Mouse (Mus musculus): Measurements from ENCODE around the gene Adra2c. TPM values are rescaled to one million over a fixed set of nuclear protein-coding genes. Genes with fewer than 3 reads are reported as not detected.
A peak's percentile ranks its signal among the peaks of the same experiment; 100 is the strongest.

Adra2c gene
- polyA plus RNA-seq, 1 experiment from 2014 or later: 0.11 TPM

GRCm38 (mm10) chr5:35263716-35264115 lies 14.4 kb upstream of the Adra2c start:
- Histone ChIP-seq H3K27me3 (ENCODE audit: control insufficient read depth, insufficient read depth, low read length) (no peaks in the 10 kb centered on the region), H3K36me3 (replicated peaks; ENCODE audit: control insufficient read depth, insufficient read depth, low read depth, low read length) (no peaks in the 10 kb centered on the region), H3K9ac (replicated peaks; ENCODE audit: low read length) (no peak overlapping the region), H3K4me1 (ENCODE audit: control insufficient read depth, insufficient read depth, low read length) (no peaks in the 10 kb centered on the region), H3K4me3 (ENCODE audit: low read depth, low read length) (no peak overlapping the region), H3K9me3 (replicated peaks; ENCODE audit: control insufficient read depth, low read length) (no peaks in the 10 kb centered on the region), H3K4me2 (ENCODE audit: low read depth, low read length) (no peak overlapping the region), H3K27ac (replicated peaks; ENCODE audit: low read depth, low read length) (no peak overlapping the region)
- no peak for ATAC-seq (replicated peaks; ENCODE audit: insufficient number of reproducible peaks, low FRiP score, low TSS enrichment, low read depth)
- 66% methylated on average over 4 of the region's 4 CpGs for WGBS
- DNase-seq (ENCODE audit: low spot score): no peak

- H3K36me3 ChIP-seq (replicated peaks; ENCODE audit: control insufficient read depth, insufficient read depth, low read depth, low read length): no peaks in the 10 kb centered on the region
- no peaks in the 10 kb centered on the region for H3K27me3 ChIP-seq (ENCODE audit: control insufficient read depth, insufficient read depth, low read length)
- no peaks in the 10 kb centered on the region for H3K4me1 ChIP-seq (ENCODE audit: control insufficient read depth, insufficient read depth, low read length)
- H3K9ac ChIP-seq (replicated peaks; ENCODE audit: low read length): no peak overlapping the region
- no peak overlapping the region for H3K4me3 ChIP-seq (ENCODE audit: low read depth, low read length)
- H3K27ac ChIP-seq (replicated peaks; ENCODE audit: low read depth, low read length): no peak overlapping the region
- ATAC-seq (replicated peaks; ENCODE audit: insufficient number of reproducible peaks, low FRiP score, low TSS enrichment, low read depth) (no peak), DNase-seq (ENCODE audit: low spot score) (no peak)
- no peak overlapping the region for H3K4me2 ChIP-seq (ENCODE audit: low read depth, low read length)
- H3K9me3 ChIP-seq (replicated peaks; ENCODE audit: control insufficient read depth, low read length): no peaks in the 10 kb centered on the region
- WGBS: 65% methylated on average over 7 of the region's 7 CpGs
Observed at GRCm38 (mm10) chr5:35267486-35267885, 10.6 kb upstream of the Adra2c start.

- Histone ChIP-seq H3K27ac (replicated peaks; ENCODE audit: low read depth, low read length) (no peak overlapping the region), H3K36me3 (replicated peaks; ENCODE audit: control insufficient read depth, insufficient read depth, low read depth, low read length) (no peaks in the 10 kb centered on the region), H3K4me2 (ENCODE audit: low read depth, low read length) (no peak overlapping the region), H3K4me1 (ENCODE audit: control insufficient read depth, insufficient read depth, low read length) (no peaks in the 10 kb centered on the region; the same call in 1 of the 2 replicates), H3K9ac (replicated peaks; ENCODE audit: low read length) (no peak overlapping the region), H3K4me3 (ENCODE audit: low read depth, low read length) (no peak overlapping the region), H3K9me3 (replicated peaks; ENCODE audit: control insufficient read depth, low read length) (no peaks in the 10 kb centered on the region), H3K27me3 (ENCODE audit: control insufficient read depth, insufficient read depth, low read length) (peaks cover 30% of the 10 kb centered on the region)
- ATAC-seq (replicated peaks; ENCODE audit: insufficient number of reproducible peaks, low FRiP score, low TSS enrichment, low read depth) (no peak), DNase-seq (ENCODE audit: low spot score) (no peak)
- WGBS: 70% methylated on average over 11 of the region's 11 CpGs
Observed at GRCm38 (mm10) chr5:35275356-35275755, 2.8 kb upstream of the Adra2c start.

GRCm38 (mm10) chr5:35278741-35279695 lies 899 bp downstream of the Adra2c start:
- peak; percentile 73; the same call in 1 of the 2 replicates for ATAC-seq (replicated peaks; ENCODE audit: insufficient number of reproducible peaks, low FRiP score, low TSS enrichment, low read depth)
- no peaks in the 10 kb centered on the region; the same call in 1 of the 2 replicates for H3K4me1 ChIP-seq (ENCODE audit: control insufficient read depth, insufficient read depth, low read length)
- 0 out of 2 replicates have a peak overlapping the region, but pooled peaks have one; percentile 25 for H3K9ac ChIP-seq (replicated peaks; ENCODE audit: low read length)
- peaks cover 50% of the 10 kb centered on the region for H3K27me3 ChIP-seq (ENCODE audit: control insufficient read depth, insufficient read depth, low read length)
- no peaks in the 10 kb centered on the region for H3K36me3 ChIP-seq (replicated peaks; ENCODE audit: control insufficient read depth, insufficient read depth, low read depth, low read length)
- H3K27ac ChIP-seq (replicated peaks; ENCODE audit: low read depth, low read length): no peak overlapping the region
- under 1% methylated on average over 84 of the region's 118 CpGs for WGBS
- H3K4me2 ChIP-seq (ENCODE audit: low read depth, low read length): peak overlapping the region; percentile 98
- H3K9me3 ChIP-seq (replicated peaks; ENCODE audit: control insufficient read depth, low read length): no peaks in the 10 kb centered on the region
- peak; percentile 61 for DNase-seq (ENCODE audit: low spot score)
- peak overlapping the region; percentile 54 for H3K4me3 ChIP-seq (ENCODE audit: low read depth, low read length)

GRCm38 (mm10) chr5:35279696-35280001 lies 1.5 kb downstream of the Adra2c start:
- no peak for DNase-seq (ENCODE audit: low spot score)
- ATAC-seq (replicated peaks; ENCODE audit: insufficient number of reproducible peaks, low FRiP score, low TSS enrichment, low read depth): no peak
- Histone ChIP-seq H3K27me3 (ENCODE audit: control insufficient read depth, insufficient read depth, low read length) (peaks cover 50% of the 10 kb centered on the region), H3K4me3 (ENCODE audit: low read depth, low read length) (peak overlapping the region; percentile 54), H3K4me1 (ENCODE audit: control insufficient read depth, insufficient read depth, low read length) (no peaks in the 10 kb centered on the region; the same call in 1 of the 2 replicates), H3K27ac (replicated peaks; ENCODE audit: low read depth, low read length) (no peak overlapping the region), H3K9me3 (replicated peaks; ENCODE audit: control insufficient read depth, low read length) (no peaks in the 10 kb centered on the region), H3K9ac (replicated peaks; ENCODE audit: low read length) (no peak overlapping the region), H3K4me2 (ENCODE audit: low read depth, low read length) (peak overlapping the region; percentile 98), H3K36me3 (replicated peaks; ENCODE audit: control insufficient read depth, insufficient read depth, low read depth, low read length) (no peaks in the 10 kb centered on the region)
- under 1% methylated on average over 42 of the region's 49 CpGs for WGBS

GRCm38 (mm10) chr5:35280002-35280782 lies 2.1 kb downstream of the Adra2c start:
- no peak for ATAC-seq (replicated peaks; ENCODE audit: insufficient number of reproducible peaks, low FRiP score, low TSS enrichment, low read depth)
- no peak overlapping the region for H3K9ac ChIP-seq (replicated peaks; ENCODE audit: low read length)

GRCm38 (mm10) chr5:35280783-35281165 lies 2.7 kb downstream of the Adra2c start:
- Histone ChIP-seq H3K9ac (replicated peaks; ENCODE audit: low read length) (no peak overlapping the region), H3K4me1 (ENCODE audit: control insufficient read depth, insufficient read depth, low read length) (no peaks in the 10 kb centered on the region; the same call in 1 of the 2 replicates), H3K9me3 (replicated peaks; ENCODE audit: control insufficient read depth, low read length) (no peaks in the 10 kb centered on the region), H3K4me2 (ENCODE audit: low read depth, low read length) (peak overlapping the region; percentile 23), H3K36me3 (replicated peaks; ENCODE audit: control insufficient read depth, insufficient read depth, low read depth, low read length) (no peaks in the 10 kb centered on the region), H3K4me3 (ENCODE audit: low read depth, low read length) (peak overlapping the region; percentile 54; the same call in 1 of the 2 replicates), H3K27ac (replicated peaks; ENCODE audit: low read depth, low read length) (no peak overlapping the region), H3K27me3 (ENCODE audit: control insufficient read depth, insufficient read depth, low read length) (peaks cover 50% of the 10 kb centered on the region)
- DNase-seq (ENCODE audit: low spot score) (peak; percentile 37), ATAC-seq (replicated peaks; ENCODE audit: insufficient number of reproducible peaks, low FRiP score, low TSS enrichment, low read depth) (no peak)
- 6% methylated on average over 32 of the region's 40 CpGs for WGBS

More at GRCm38 (mm10) chr5:35280002-35280782, 2.1 kb downstream of the Adra2c start:
- Histone ChIP-seq H3K4me1 (ENCODE audit: control insufficient read depth, insufficient read depth, low read length) (no peaks in the 10 kb centered on the region; the same call in 1 of the 2 replicates), H3K4me2 (ENCODE audit: low read depth, low read length) (peak overlapping the region; percentile 98), H3K27me3 (ENCODE audit: control insufficient read depth, insufficient read depth, low read length) (peaks cover 50% of the 10 kb centered on the region), H3K4me3 (ENCODE audit: low read depth, low read length) (peak overlapping the region; percentile 54), H3K36me3 (replicated peaks; ENCODE audit: control insufficient read depth, insufficient read depth, low read depth, low read length) (no peaks in the 10 kb centered on the region), H3K27ac (replicated peaks; ENCODE audit: low read depth, low read length) (no peak overlapping the region), H3K9me3 (replicated peaks; ENCODE audit: control insufficient read depth, low read length) (no peaks in the 10 kb centered on the region)
- peak; percentile 6 for DNase-seq (ENCODE audit: low spot score)
- 5% methylated on average over 75 of the region's 75 CpGs for WGBS
